Mouse (Mus musculus) layer of hippocampus, adult 8-10 months (tissue): Measurements from ENCODE around the gene Nudt13. TPM values are rescaled to one million over a fixed set of nuclear protein-coding genes. Genes with fewer than 3 reads are reported as not detected.
A peak's percentile ranks its signal among the peaks of the same experiment; 100 is the strongest.
"Not testable (repeated sequence)": the region's sequence is repeated elsewhere in the genome, so short reads cannot be mapped to it uniquely, and the experiment has no call there.

ENCODE experiments used
- DNase-seq, 2 experiments: peaks; one replicate each; pipeline ENCODE4 v3.0.0; 2022; ENCODE audit warnings: low spot score in 2 of 2
- total RNA-seq, 4 experiments: library from RNA; stranded (reverse); gene quantifications; 2 replicates each; pipeline ENCODE4 v1.2.4; 2022

Gene Nudt13
- total RNA-seq: 10 to 100 TPM; 22.9 to 32.4 (median 28.4) TPM

DNA sequence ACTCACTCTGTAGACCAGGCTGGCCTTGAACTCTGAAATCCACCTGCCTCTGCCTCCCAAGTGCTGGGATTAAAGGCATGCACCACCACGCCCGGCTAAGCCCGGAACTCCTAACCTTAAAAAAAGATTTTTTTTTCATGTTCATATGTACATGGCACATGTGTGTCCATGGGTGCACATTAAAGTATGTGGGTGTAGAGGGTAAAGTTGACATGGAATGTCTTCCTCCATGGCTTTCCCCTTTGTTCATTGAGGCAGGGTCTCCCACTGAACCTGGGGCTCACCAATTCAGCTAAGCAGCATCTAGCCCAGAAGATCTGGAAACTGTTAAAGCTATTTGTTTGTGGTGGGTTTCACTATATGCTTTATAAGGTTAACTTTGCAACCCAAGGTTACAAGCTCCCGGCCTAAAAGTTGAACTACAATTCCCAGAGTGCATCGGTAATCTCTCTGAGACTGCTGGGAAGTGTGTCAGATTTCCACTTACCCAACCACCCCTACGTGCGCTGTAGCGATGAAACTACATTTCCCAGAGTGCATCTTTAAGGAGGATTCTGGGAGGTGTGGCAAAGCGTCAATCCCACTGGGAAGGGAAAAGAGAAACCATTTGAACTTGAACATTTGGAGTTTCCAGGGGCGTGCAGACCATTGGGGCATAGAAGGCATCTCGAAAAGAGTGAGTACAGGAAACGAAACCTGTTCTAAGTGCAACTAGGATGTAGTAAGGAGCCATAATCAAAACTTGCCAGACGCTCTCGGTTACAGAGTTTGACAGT is at the start of gene Nudt13:
Gene Nudt13, plus strand, starts transcription at position 581 of the 776 bp plus-strand sequence.
- DNase-seq: peak; percentile 85 to 90

DNA sequence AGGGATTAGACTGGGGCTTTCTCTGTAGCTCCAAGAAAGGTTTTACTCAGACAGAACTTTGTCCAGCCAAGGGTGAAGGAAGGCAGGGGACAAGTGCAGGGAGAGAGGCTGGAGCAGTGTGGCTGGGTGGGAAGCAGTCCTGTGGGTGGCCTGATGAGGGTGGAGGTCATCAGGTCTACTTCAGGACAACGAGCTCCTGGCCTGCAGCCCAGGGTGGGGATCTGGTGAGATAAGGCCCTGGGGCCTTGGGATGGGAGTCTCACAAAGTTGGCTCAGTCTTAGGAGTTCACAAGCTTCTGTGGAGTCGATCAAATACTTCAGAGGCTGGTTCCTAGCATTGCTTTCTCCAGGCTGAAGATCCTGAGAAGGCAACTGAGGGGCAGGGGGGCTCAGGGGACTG is 49.2 kb upstream of the Nudt13 start:
- no peak for DNase-seq

DNA sequence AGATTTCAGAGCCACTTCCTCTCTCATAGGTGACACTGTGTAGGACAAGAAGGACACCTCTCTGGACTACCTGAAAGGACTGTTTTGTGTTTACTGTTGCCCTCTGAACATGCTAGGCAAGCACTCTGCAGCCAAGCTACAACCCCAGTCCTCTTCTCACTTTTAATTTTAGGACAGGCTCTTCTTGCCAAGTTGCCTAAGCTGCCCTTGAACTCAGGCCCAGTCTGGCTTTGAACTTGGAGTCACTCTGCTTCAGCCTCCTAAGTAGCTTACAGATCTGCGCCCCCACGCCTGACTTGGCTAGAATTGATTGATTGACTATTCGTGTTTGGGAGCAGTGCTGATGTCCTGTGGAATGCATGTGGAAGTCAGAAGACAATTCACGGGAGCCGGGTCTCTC is 48.6 kb upstream of the Nudt13 start:
- DNase-seq: no peak

DNA sequence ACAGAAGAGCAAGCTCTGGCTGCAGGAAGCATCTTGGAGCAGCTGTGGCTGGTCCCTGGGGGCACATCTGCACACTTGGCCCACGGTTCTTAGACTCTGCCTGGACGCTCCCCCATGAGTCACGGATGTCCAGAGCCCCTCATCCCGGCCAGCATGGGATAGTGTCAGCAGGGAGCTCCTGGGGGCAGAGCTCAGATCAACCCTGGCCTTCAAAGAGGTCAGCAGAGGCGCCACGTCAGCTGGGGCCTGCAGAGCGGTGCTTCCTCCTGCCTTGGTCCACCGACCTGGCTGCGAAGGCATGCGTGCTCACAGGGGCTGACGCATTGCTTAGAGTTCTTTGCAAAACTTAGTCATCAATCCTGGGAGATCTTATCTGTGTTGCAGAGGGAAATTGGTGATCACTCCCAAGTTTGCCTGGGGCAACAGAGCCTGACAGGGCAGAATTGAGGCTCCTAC is 47.7 kb upstream of the Nudt13 start:
- DNase-seq: no peak

DNA sequence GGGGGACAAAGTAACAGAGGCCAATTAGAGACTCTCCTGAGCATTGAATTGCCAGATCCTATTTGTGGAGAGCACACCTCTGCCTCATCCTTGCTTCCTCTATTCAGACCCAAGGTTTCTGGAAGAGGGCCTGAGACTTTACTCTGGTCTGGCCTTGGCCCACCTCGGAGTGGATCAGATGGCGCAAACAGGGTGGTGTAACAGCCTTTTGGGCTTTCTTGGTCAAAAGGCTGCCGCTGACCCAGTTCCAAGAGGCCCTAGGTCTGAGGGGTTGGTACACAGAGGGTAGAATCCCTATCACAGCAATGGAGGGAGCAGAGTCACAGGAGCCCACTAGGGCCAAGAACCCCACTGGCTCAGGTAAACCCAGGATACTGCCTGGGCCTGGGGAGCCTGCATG is 46.5 kb upstream of the Nudt13 start:
- DNase-seq: no peak

DNA sequence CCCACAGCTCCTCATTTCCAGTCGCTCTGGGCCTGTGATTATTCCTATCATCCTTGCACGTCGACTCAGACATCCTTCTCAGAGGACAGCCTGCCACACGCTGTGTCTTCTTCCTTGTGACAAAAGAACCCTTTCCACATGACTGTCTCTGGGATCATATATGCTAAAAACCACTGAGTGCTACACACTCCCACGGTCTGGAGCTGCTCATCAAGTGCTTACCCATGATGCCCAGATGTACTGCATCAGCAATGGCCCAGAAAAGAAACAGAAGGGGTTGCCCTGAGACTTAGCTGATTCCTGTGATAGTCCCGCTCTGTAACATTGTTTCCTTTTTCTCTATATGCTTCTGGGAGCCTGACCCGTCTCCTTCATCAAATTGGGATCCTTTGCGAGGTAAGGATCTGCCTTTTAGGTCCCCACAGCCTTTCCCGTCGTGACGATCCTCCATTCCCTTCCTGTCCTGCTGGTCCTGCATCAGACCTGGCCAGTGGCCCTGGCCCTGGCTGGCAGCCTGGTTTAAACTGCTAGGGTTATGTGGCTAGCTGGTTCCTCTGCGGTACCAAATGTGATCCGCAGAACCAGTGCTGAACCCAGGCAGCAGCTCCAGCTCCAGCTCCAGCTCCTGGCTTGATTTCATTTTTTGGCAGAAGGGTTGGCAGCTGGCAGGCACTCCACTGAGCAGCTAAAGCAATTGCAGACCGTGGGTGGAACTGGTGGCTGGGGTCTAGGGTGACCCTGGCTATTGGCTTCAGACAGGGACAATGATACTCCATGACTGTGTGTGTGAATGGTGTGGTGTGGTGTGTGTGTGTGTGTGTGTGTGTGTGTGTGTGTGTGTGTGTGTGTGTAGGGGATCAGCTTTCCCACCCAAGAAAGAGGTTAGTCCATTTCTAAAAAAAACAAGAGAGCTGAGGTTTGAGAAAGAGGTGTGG is 44.0 kb upstream of the Nudt13 start:
- DNase-seq: peak; percentile 26 to 40

DNA sequence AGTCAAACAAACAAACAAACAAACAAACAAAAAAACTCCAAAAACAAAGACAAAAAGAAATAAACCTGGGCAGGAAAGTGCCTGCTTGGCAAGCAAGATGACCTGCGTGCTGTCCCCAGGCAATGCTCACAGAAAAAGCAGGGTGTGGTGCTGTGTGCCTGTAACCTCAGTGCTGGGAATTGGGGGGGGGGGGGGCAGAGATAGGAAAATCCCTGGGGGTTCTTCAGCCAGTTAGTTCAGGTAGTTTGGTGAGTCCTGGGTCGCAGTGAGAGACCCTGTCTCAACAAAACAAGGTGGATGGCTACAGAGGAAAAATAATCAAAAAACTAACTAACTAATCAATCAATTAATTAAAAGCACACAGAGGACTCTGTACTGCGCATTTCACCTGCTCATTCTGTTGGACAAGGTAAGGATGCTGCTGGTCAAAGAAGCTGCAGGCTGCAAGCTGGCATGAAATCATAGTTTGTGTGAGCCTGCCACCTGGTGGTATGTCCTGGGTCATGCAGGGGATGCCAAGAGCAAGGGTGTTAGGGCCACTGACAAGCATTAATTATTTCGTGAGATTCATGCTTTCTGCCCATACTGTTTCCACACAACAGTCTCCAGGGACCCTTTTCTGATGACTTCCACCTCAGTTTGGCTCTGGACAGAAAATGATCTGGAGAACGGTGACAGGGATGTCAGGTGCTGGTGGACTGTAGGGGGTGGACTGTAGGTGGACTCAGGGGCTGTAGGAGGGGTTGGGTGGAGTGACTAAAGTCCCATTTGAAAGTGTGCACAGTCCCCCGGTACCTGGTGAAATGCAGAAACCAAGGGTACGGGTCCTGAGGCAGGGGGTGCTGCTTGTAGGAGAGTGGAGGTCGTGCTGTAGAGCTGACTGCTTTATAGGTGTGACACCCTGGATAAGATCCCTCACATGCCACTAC is 36.0 kb upstream of the Nudt13 start:
- DNase-seq: peak; percentile 52 to 85

DNA sequence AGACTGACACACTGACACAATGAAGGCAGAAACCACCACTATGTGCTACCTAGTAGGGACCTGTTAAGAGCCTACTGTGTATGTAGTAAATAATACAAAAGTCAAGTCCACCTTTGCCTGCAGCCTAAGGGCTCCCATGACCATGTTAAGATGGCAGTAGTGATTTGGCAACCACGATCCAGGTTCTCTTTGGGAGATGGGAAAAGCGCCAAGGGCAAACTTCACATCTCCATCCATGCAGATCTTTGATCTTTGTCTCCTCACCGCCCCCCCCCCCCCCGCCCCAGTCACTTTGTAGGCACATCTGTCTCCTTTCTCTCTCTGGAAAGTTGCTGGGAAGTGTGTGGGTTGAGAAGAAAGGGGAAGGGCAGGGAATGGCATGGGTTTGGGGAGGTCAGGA is 32.2 kb upstream of the Nudt13 start:
- DNase-seq: no peak

DNA sequence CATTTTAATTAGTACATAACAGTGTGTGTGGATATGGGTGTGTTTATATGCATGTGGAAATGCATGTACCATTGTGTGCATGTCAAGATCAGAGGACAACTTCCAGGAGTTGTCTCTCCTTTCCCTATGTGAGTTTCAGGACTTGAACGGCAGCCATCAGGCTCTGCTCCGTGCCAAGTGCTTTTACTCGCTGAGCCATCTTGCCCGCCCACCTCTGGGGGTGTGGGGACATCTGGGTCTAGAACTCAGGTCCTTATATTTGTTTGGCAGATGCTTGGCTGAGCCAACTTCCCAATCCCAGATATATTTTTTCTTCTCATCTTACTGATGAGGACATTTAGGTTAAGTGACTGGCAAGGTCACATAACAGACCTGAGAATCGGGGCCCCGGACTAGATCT is 26.1 kb upstream of the Nudt13 start:
- DNase-seq: peak; percentile 41 to 61

DNA sequence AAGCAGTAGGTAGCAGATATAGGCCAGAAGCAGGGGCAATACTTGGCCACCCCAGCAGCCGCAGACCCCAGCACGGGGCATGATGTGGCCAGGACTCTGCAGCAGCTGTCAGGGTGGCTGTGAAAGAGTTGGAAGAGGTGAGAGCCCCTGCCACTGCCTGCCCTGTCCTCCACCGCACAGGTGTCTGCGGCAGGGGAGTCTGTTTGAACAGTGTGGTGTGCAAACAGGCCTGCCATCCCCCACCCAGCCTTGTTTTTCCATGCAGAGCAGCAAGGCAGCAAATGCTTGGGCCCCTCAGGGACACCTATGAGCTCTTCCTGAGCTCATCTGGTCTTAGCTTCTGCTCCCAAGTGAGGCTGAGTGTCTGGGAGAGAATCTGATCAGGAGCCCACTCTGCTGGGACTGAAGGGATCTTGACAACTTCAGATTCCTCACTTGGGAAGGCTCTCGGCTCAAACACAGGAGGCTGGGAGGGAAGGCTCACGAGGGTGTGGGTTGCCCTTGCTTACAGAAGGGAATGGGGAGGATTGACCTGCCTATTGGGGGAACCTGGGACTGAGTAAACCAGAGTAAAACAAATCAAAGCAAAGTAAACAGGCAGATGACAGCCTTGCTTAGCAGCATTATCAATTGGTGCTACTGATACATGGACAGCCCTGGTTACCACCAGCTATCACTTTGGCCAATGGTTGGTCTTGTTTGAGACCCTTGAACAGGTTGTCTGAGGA is 25.3 kb upstream of the Nudt13 start, which contains the start of gene Kcnk16:
Gene Kcnk16, minus strand, starts transcription at position 118 of the 728 bp plus-strand sequence.
- DNase-seq: no peak

DNA sequence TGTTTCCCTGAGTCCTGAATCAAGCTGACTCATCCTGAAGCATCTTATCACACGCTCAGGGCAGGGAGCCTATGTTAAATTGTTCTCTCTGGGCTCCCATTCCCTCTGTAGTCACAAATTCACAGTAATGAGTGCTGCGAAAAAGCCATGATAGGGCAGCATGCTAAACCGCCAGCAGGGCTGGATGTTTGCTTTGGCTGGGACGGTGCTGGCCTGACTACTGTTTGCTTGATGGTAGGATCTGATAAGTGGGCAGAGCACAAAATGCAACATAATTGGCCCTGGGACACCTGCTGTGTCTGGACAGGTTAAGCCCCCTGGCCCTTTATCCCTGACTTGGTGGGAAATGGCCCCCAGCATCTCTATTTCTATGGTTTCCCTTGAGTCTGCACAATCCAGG is 3.1 kb upstream of the Nudt13 start:
- DNase-seq: no peak

DNA sequence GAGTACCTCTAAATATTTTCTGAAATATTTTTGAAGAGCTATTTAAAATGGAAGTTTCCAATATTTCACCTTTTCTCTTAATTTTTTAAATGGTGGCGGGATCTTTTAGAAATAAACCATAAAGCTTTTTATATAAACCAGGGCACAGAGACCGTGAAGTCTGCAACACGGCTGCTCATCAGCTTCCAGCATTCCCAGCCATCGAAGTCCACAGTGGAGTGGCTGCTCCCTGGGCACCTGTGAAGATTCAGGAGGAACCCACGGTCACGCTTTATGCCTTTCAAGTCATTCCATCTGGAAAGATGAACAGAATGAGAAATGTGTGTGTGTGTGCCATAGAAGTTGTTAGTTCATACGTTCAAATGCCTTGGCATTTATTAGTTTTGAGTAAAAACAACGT is 450 bp downstream of the Nudt13 start:
- DNase-seq: no peak

DNA sequence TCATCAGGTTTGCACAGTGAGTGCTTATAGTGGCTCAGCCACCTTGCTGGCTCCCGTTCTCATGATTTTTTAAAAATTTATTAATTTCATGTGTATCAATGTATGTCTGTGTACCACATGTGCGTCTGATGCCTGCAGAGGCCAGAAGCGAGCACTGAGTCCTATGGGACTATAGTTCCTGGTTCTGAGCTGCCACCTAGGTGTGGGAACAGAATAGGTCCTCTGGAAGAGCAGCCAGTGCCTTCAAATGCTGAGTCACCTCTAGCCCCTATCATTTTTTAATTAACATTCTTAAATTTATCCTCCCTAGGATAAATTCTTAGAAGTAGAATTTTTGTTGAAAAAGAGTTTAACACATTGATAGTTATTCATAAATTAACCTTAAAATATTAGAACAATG is 3.1 kb downstream of the Nudt13 start:
- no peak for DNase-seq

DNA sequence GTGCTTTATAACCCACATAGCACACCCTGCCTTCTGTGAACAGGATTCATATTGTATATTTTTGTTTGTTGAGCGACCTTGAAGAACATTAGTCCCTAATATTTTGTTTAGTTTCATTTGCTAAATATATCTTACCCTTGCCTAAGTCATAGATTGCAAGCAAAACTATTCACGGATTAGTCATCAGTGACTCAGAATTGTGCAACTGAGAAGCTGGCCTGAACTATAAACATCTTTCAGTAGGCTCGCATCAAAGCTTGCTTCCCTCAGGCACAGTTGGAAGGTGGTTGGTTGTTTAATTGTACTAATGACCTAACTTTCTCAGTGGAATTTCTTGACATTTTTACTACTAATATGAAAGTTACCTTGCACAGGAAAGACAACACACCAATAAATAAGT is 3.6 kb downstream of the Nudt13 start:
- no peak for DNase-seq

DNA sequence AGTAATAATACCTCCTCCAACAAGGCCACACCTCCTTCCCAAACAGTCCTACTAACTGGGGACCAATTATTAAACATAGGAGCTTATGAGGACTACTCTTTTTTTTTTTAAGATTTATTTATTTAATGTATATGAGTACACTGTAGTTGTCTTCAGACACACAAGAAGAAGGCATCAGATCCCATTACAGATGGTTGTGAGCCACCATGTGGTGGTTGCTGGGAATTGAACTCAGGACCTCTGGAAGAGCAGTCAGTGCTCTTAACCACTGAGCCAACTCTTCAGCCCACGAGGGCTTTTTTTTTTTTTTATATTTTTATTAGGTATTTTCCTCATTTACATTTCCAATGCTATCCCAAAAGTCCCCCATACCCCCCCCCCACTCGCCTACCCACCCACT is 10.6 kb downstream of the Nudt13 start:
- DNase-seq: not testable (repeated sequence)

DNA sequence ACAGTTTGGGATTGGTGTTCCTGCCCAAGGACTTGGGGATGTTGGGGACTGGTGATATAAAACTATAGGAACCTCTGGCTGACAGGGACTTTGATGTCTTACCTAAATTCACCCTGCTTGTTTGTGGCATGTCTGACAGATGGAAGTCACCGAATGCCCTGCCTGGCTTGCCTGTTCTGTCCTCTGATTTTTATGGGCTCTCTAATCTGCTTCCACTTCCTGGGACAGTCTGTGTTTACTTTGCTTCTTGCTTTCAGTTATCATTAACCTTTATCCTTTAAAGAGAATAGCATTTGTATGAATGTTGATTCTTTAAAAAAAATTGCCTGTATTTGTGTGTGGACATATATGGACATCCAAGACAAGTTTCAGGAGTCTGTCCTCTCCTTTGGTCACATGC is 20.6 kb downstream of the Nudt13 start:
- DNase-seq: no peak

DNA sequence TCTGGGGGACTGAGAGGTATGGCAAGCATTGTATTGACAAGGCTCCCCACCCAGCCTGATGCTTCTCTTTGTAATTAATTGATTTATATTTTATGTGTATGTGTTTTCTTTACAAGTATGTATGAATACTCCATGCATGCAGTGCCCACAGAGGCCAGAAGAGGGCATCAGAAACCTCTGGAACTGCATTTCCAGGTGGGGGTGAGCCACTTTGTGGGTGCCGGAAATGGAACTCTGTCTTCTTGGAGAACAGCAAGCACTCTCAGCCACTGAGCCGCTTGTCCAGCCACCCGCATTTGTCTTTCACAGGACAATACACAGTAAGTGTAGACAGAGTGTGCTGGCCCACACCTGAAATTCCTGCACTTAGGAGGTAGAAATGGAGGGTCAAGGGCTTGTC is 24.9 kb downstream of the Nudt13 start:
- DNase-seq: no peak

DNA sequence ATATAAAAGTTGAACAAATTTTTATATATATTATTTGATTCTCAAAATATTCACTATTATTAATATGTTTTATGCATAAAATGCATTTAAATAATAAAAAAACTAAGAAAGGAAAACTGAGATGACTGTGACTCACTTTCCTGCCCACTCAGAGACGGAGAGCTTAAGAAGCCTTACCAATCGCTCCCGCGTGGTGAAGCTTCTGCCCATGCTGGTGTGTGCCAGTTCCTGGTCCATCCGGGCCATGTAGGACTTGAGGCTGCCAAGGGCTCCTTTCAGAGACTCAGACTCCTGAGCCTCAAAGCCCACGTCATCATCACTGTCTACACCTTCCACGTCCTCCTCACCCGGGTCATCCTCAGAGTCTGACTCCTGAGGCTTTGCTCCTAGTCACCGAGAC is 29.7 kb downstream of the Nudt13 start:
- no peak for DNase-seq

DNA sequence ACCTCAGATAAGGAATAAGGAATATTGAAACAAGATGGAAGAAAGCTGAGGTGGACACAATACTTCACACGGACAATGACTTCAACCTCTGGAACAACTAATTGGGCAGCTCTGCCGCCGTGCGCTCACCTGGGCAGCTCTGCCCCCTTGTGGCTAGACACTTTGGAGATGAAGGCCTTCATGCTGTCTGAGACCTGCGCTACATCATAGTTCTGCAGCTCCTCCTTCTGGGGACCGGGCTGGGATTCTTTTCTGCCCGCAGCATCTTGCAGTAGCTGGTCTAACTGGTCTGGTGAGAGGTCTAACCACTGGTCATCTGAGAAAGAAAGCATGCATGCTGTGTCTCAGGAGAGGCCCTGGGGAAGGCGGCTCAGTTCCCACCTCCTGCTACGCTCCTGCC is 34.0 kb downstream of the Nudt13 start:
- DNase-seq: no peak

DNA sequence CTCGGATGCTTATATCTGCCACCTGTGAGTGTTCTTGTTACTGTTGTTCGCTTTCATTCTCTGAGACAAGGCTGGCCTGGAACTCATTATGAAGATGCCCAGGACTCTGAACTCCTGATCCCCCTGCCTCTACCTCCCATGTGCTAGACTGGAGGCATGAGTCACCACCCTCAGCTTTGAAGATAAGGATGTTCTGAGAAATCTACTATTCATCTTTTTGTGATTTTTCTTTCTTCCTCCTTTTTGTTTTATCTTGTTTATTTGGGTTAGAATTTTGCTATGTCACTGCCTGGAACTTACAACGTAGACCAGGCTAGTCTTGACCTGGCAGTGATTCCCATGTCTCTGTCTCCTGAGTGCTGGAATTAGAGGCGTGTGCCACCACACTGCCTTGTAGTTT is 36.8 kb downstream of the Nudt13 start:
- DNase-seq: no peak

DNA sequence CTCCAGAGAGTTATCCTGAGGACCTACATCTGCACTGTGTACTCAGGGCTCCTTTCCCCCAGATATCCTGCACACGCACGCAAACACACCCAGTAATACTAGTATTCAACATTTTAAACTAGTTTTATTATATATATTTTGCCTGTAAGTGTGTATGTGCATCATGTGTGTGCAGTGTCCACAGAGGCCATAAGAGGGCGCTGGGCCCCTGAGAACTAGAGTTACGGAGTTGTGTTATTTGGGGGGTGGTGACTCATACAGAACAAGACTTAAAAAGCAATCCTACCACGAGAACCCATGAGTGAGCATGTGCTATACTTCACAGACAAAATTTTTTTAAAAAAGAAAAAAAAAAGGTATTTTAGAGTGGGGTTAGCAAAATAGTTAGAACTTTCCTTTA is 44.9 kb downstream of the Nudt13 start:
- no peak for DNase-seq
